Mouse (Mus musculus) lung, embryonic 16.5 days (tissue): Measurements from ENCODE around the gene Notum. TPM values are rescaled to one million over a fixed set of nuclear protein-coding genes. Genes with fewer than 3 reads are reported as not detected.
A peak's percentile ranks its signal among the peaks of the same experiment; 100 is the strongest.

Experiments used
- ATAC-seq: fragments of 200-750 bp; cut with Nextera tagmentation; 2 replicates; pipeline ENCODE4 v1.8.0; 2017; ENCODE audit warnings: low read depth, mild to moderate bottlenecking, moderate library complexity
- H3K27ac ChIP-seq: fragments of 300-500 bp; sonication (generic); 2 replicates; pipeline ENCODE4 v1.5.1; 2014; ENCODE audit warnings: mild to moderate bottlenecking, control low read depth, low read length
- H3K27me3 ChIP-seq: fragments of 300-500 bp; sonication (generic); 2 replicates; pipeline ENCODE4 v1.6.1; 2014; ENCODE audit warnings: low read depth, low read length, mixed read lengths; ENCODE audit not compliant: control insufficient read depth, insufficient read depth
- H3K36me3 ChIP-seq: fragments of 300-500 bp; sonication (generic); 2 replicates; pipeline ENCODE4 v1.6.1; 2014; ENCODE audit warnings: low read length; ENCODE audit not compliant: control insufficient read depth, insufficient read depth
- H3K4me1 ChIP-seq: fragments of 300-500 bp; sonication (generic); replicated peaks from 2 replicates; pipeline ENCODE4 v1.6.1; 2014; ENCODE audit warnings: low read length, mixed read lengths; ENCODE audit not compliant: control insufficient read depth, insufficient read depth
- H3K4me2 ChIP-seq: fragments of 300-500 bp; sonication (generic); 2 replicates; pipeline ENCODE4 v1.6.1; 2014; ENCODE audit warnings: low read depth, low read length, control low read depth
- H3K4me3 ChIP-seq: fragments of 300-500 bp; sonication (generic); 2 replicates; pipeline ENCODE4 v1.5.1; 2014; ENCODE audit warnings: mild to moderate bottlenecking, low read length, control low read depth
- H3K9ac ChIP-seq: fragments of 300-500 bp; sonication (generic); 2 replicates; pipeline ENCODE4 v1.6.1; 2014; ENCODE audit warnings: low read length, control low read depth
- H3K9me3 ChIP-seq: fragments of 300-500 bp; sonication (generic); 2 replicates; pipeline ENCODE4 v1.6.1; 2016; ENCODE audit warnings: low read length; ENCODE audit not compliant: control insufficient read depth
- WGBS: fragments of 180-500 bp; shearing (Covaris S2); extraction: QIAGEN DNeasy Blood & Tissue Kit; methylation state at CpG from one replicate; pipeline ENCODE4 v1.1.7; 2014; 5-methylcytosine and 5-hydroxymethylcytosine counted together
- polyA plus RNA-seq: library from polyadenylated mRNA; unstranded; fragments of >200 nt; fragmentation: Nextera tagmentation; extraction: Ambion mirVana; gene quantifications from 2 replicates; pipeline ENCODE4 v1.2.1, GENCODE M21; 2015

Notum gene
- polyA plus RNA-seq, 1 experiment from 2014 or later: 4.0 TPM

- H3K4me3 ChIP-seq: no peak overlapping the region
- H3K36me3 ChIP-seq: peaks cover 6% of the 10 kb centered on the region; the same call in 1 of the 2 replicates
- ATAC-seq: no peak
- H3K27me3 ChIP-seq: no peaks in the 10 kb centered on the region
- H3K9me3 ChIP-seq: no peaks in the 10 kb centered on the region
- 82% methylated on average over 6 of the region's 6 CpGs for WGBS
- H3K4me1 ChIP-seq: peaks cover 7% of the 10 kb centered on the region
- no peak overlapping the region for H3K9ac ChIP-seq
- H3K4me2 ChIP-seq: no peak overlapping the region
- no peak overlapping the region for H3K27ac ChIP-seq
Measured at GRCm38 (mm10) chr11:120696568-120696967, 35.6 kb upstream of the Notum start.

GRCm38 (mm10) chr11:120695641-120696040 is 34.7 kb upstream of the Notum start:
- H3K9ac ChIP-seq: no peak overlapping the region
- no peaks in the 10 kb centered on the region for H3K9me3 ChIP-seq
- H3K36me3 ChIP-seq: peaks cover 4% of the 10 kb centered on the region; the same call in 1 of the 2 replicates
- peaks cover 7% of the 10 kb centered on the region for H3K4me1 ChIP-seq
- no peaks in the 10 kb centered on the region for H3K27me3 ChIP-seq
- peak; percentile 17; the same call in 1 of the 2 replicates for ATAC-seq
- peak overlapping the region; percentile 34 for H3K27ac ChIP-seq
- H3K4me2 ChIP-seq: no peak overlapping the region
- 36% methylated on average over 12 of the region's 12 CpGs for WGBS
- H3K4me3 ChIP-seq: no peak overlapping the region

GRCm38 (mm10) chr11:120695184-120695583 is 34.2 kb upstream of the Notum start:
- no peaks in the 10 kb centered on the region for H3K9me3 ChIP-seq
- WGBS: 21% methylated on average over 4 of the region's 4 CpGs
- H3K36me3 ChIP-seq: peaks cover 4% of the 10 kb centered on the region; the same call in 1 of the 2 replicates
- no peak overlapping the region for H3K4me3 ChIP-seq
- ATAC-seq: peak; percentile 83
- peak overlapping the region; percentile 28 for H3K27ac ChIP-seq
- H3K9ac ChIP-seq: no peak overlapping the region
- no peak overlapping the region for H3K4me2 ChIP-seq
- H3K27me3 ChIP-seq: no peaks in the 10 kb centered on the region
- peaks cover 7% of the 10 kb centered on the region for H3K4me1 ChIP-seq

- H3K4me2 ChIP-seq: no peak overlapping the region
- peaks cover 13% of the 10 kb centered on the region for H3K36me3 ChIP-seq
- H3K9ac ChIP-seq: no peak overlapping the region
- ATAC-seq: no peak
- no peak overlapping the region for H3K4me3 ChIP-seq
- no peaks in the 10 kb centered on the region for H3K9me3 ChIP-seq
- 76% methylated on average over 3 of the region's 3 CpGs for WGBS
- peaks cover 7% of the 10 kb centered on the region for H3K4me1 ChIP-seq
- no peaks in the 10 kb centered on the region for H3K27me3 ChIP-seq
- H3K27ac ChIP-seq: no peak overlapping the region
Measured at GRCm38 (mm10) chr11:120693461-120693860, 32.5 kb upstream of the Notum start.

GRCm38 (mm10) chr11:120692471-120693011 is 31.6 kb upstream of the Notum start:
- WGBS: 86% methylated on average over 4 of the region's 4 CpGs

GRCm38 (mm10) chr11:120689365-120689764 is 28.4 kb upstream of the Notum start:
- Histone ChIP-seq H3K9me3 (no peaks in the 10 kb centered on the region), H3K27ac (no peak overlapping the region), H3K27me3 (no peaks in the 10 kb centered on the region), H3K36me3 (peaks cover 11% of the 10 kb centered on the region), H3K4me3 (no peak overlapping the region), H3K4me1 (peaks cover 19% of the 10 kb centered on the region), H3K4me2 (no peak overlapping the region), H3K9ac (no peak overlapping the region)
- ATAC-seq: no peak
- 81% methylated on average over 3 of the region's 3 CpGs for WGBS

More at GRCm38 (mm10) chr11:120692471-120693011, 31.6 kb upstream of the Notum start:
- no peaks in the 10 kb centered on the region for H3K9me3 ChIP-seq
- H3K36me3 ChIP-seq: peaks cover 14% of the 10 kb centered on the region
- ATAC-seq: no peak
- peaks cover 10% of the 10 kb centered on the region for H3K4me1 ChIP-seq
- no peak overlapping the region for H3K4me2 ChIP-seq
- no peak overlapping the region for H3K27ac ChIP-seq
- H3K27me3 ChIP-seq: no peaks in the 10 kb centered on the region
- no peak overlapping the region for H3K4me3 ChIP-seq
- no peak overlapping the region for H3K9ac ChIP-seq

GRCm38 (mm10) chr11:120686650-120687272 is 25.8 kb upstream of the Notum start:
- peak; percentile 81 for ATAC-seq
- Histone ChIP-seq H3K9ac (peak overlapping the region; percentile 46; the same call in 1 of the 2 replicates), H3K27ac (peak overlapping the region; percentile 98), H3K4me1 (peaks cover 21% of the 10 kb centered on the region), H3K9me3 (no peaks in the 10 kb centered on the region), H3K4me3 (no peak overlapping the region), H3K4me2 (peak overlapping the region; percentile 3; the same call in 1 of the 2 replicates), H3K27me3 (no peaks in the 10 kb centered on the region), H3K36me3 (peaks cover 14% of the 10 kb centered on the region)
- 49% methylated on average over 20 of the region's 20 CpGs for WGBS

- H3K4me1 ChIP-seq: peaks cover 21% of the 10 kb centered on the region
- H3K9me3 ChIP-seq: no peaks in the 10 kb centered on the region
- peak overlapping the region; percentile 61; the same call in 1 of the 2 replicates for H3K27ac ChIP-seq
- 59% methylated on average over 2 of the region's 2 CpGs for WGBS
- no peak overlapping the region for H3K9ac ChIP-seq
- no peak overlapping the region for H3K4me3 ChIP-seq
- peaks cover 24% of the 10 kb centered on the region for H3K36me3 ChIP-seq
- H3K4me2 ChIP-seq: no peak overlapping the region
- no peaks in the 10 kb centered on the region for H3K27me3 ChIP-seq
- ATAC-seq: peak; percentile 52
Measured at GRCm38 (mm10) chr11:120684660-120685059, 23.7 kb upstream of the Notum start.

GRCm38 (mm10) chr11:120684086-120684485 is 23.1 kb upstream of the Notum start:
- H3K36me3 ChIP-seq: peaks cover 20% of the 10 kb centered on the region
- no peak for ATAC-seq
- H3K27ac ChIP-seq: peak overlapping the region; percentile 61; the same call in 1 of the 2 replicates

More at GRCm38 (mm10) chr11:120684086-120684485, 23.1 kb upstream of the Notum start:
- no peak overlapping the region for H3K9ac ChIP-seq
- no peaks in the 10 kb centered on the region for H3K27me3 ChIP-seq
- H3K4me1 ChIP-seq: peaks cover 21% of the 10 kb centered on the region
- 80% methylated on average over 2 of the region's 2 CpGs for WGBS
- H3K4me2 ChIP-seq: no peak overlapping the region
- no peak overlapping the region for H3K4me3 ChIP-seq
- no peaks in the 10 kb centered on the region for H3K9me3 ChIP-seq
